Mouse (Mus musculus) hindbrain, embryonic 16.5 days (tissue): ENCODE results near the gene Galnt15. TPM values are rescaled to one million over a fixed set of nuclear protein-coding genes. Genes with fewer than 3 reads are reported as not detected.
A peak's percentile ranks its signal among the peaks of the same experiment; 100 is the strongest.

ENCODE experiments used
- ATAC-seq: fragments of 200-750 bp; cut with Nextera tagmentation; 2 replicates; pipeline ENCODE4 v1.8.0; 2017; ENCODE audit warnings: moderate TSS enrichment, moderate library complexity
- H3K27ac ChIP-seq: fragments of 300-500 bp; sonication (generic); 2 replicates; pipeline ENCODE4 v1.5.1; 2014; ENCODE audit warnings: low read depth, mild to moderate bottlenecking, control low read depth, low read length, moderate library complexity
- H3K27me3 ChIP-seq: fragments of 300-500 bp; sonication (generic); replicated peaks from 2 replicates; pipeline ENCODE4 v1.6.1; 2014; ENCODE audit warnings: low read length; ENCODE audit not compliant: control insufficient read depth, insufficient read depth
- H3K36me3 ChIP-seq: fragments of 300-500 bp; sonication (generic); 2 replicates; pipeline ENCODE4 v1.6.1; 2014; ENCODE audit warnings: mild to moderate bottlenecking, low read length, moderate library complexity, mixed read lengths; ENCODE audit not compliant: control insufficient read depth, insufficient read depth
- H3K4me1 ChIP-seq: fragments of 300-500 bp; sonication (generic); 2 replicates; pipeline ENCODE4 v1.6.1; 2014; ENCODE audit warnings: low read depth, low read length; ENCODE audit not compliant: control insufficient read depth, insufficient read depth
- H3K4me2 ChIP-seq: fragments of 300-500 bp; sonication (generic); 2 replicates; pipeline ENCODE4 v1.6.1; 2014; ENCODE audit warnings: mild to moderate bottlenecking, low read length, control low read depth, moderate library complexity
- H3K4me3 ChIP-seq: fragments of 300-500 bp; sonication (generic); 2 replicates; pipeline ENCODE4 v1.5.1; 2014; ENCODE audit warnings: mild to moderate bottlenecking, low read length, control low read depth, moderate library complexity
- H3K9ac ChIP-seq: fragments of 300-500 bp; sonication (generic); 2 replicates; pipeline ENCODE4 v1.6.1; 2014; ENCODE audit warnings: low read depth, mild to moderate bottlenecking, control low read depth, low read length, moderate library complexity
- H3K9me3 ChIP-seq: fragments of 300-500 bp; sonication (generic); 2 replicates; pipeline ENCODE4 v1.6.1; 2014; ENCODE audit warnings: mild to moderate bottlenecking, low read length, moderate library complexity; ENCODE audit not compliant: control insufficient read depth
- whole genome bisulfite sequencing: fragments of 180-500 bp; shearing (Covaris S2); extraction: QIAGEN DNeasy Blood & Tissue Kit; methylation state at CpG from one replicate; pipeline ENCODE4 v1.1.7; 2014; 5-methylcytosine and 5-hydroxymethylcytosine counted together
- polyA plus RNA-seq: library from polyadenylated mRNA; unstranded; fragments of >200 nt; fragmentation: Nextera tagmentation; extraction: Ambion mirVana; gene quantifications from 2 replicates; pipeline ENCODE4 v1.2.1, GENCODE M21; 2015

The Galnt15 gene
- polyA plus RNA-seq, 1 experiment from 2014 or later, result 1.4 TPM

- Histone ChIP-seq H3K27ac (no peak overlapping the region), H3K4me3 (no peak overlapping the region), H3K4me2 (no peak overlapping the region), H3K9ac (no peak overlapping the region), H3K9me3 (no peaks in the 10 kb centered on the region), H3K27me3 (no peaks in the 10 kb centered on the region), H3K4me1 (peaks cover 4% of the 10 kb centered on the region), H3K36me3 (no peaks in the 10 kb centered on the region)
- no peak for ATAC-seq
- WGBS, result 65% methylated on average over 6 of the region's 6 CpGs
Measured at GRCm38 (mm10) chr14:32011547-32012304, 17.1 kb upstream of the Galnt15 start.

GRCm38 (mm10) chr14:32015131-32015770, 13.5 kb upstream of the Galnt15 start:
- 0 out of 2 replicates have a peak overlapping the region, but pooled peaks have one; percentile 14 for H3K27ac ChIP-seq

GRCm38 (mm10) chr14:32016466-32016865, 12.3 kb upstream of the Galnt15 start:
- no peak overlapping the region for H3K4me3 ChIP-seq
- ATAC-seq, result peak; percentile 31; the same call in 1 of the 2 replicates
- peak overlapping the region; percentile 32 for H3K4me2 ChIP-seq
- H3K36me3 ChIP-seq, result no peaks in the 10 kb centered on the region
- H3K27ac ChIP-seq, result peak overlapping the region; percentile 69
- H3K4me1 ChIP-seq, result peaks cover 12% of the 10 kb centered on the region
- 68% methylated on average over 3 of the region's 3 CpGs for WGBS
- no peaks in the 10 kb centered on the region for H3K27me3 ChIP-seq
- H3K9ac ChIP-seq, result no peak overlapping the region
- H3K9me3 ChIP-seq, result no peaks in the 10 kb centered on the region

More at GRCm38 (mm10) chr14:32015131-32015770, 13.5 kb upstream of the Galnt15 start:
- peaks cover 12% of the 10 kb centered on the region for H3K4me1 ChIP-seq
- no peaks in the 10 kb centered on the region for H3K9me3 ChIP-seq
- H3K4me3 ChIP-seq, result no peak overlapping the region
- H3K27me3 ChIP-seq, result no peaks in the 10 kb centered on the region
- H3K9ac ChIP-seq, result no peak overlapping the region
- WGBS, result 80% methylated on average over 7 of the region's 7 CpGs
- H3K4me2 ChIP-seq, result no peak overlapping the region
- no peak for ATAC-seq
- no peaks in the 10 kb centered on the region for H3K36me3 ChIP-seq

- 3% methylated on average over 7 of the region's 7 CpGs for WGBS
- peak; percentile 94 for ATAC-seq
Measured at GRCm38 (mm10) chr14:32016921-32017320, 11.9 kb upstream of the Galnt15 start.

GRCm38 (mm10) chr14:32017448-32017847, 11.3 kb upstream of the Galnt15 start:
- no peaks in the 10 kb centered on the region for H3K9me3 ChIP-seq
- WGBS, result 39% methylated on average over 2 of the region's 2 CpGs
- H3K36me3 ChIP-seq, result no peaks in the 10 kb centered on the region
- H3K9ac ChIP-seq, result no peak overlapping the region
- no peaks in the 10 kb centered on the region for H3K27me3 ChIP-seq
- no peak; the same call in 1 of the 2 replicates for ATAC-seq
- H3K4me1 ChIP-seq, result peaks cover 12% of the 10 kb centered on the region
- H3K4me2 ChIP-seq, result peak overlapping the region; percentile 32
- no peak overlapping the region for H3K4me3 ChIP-seq
- H3K27ac ChIP-seq, result peak overlapping the region; percentile 69

More at GRCm38 (mm10) chr14:32016921-32017320, 11.9 kb upstream of the Galnt15 start:
- H3K27me3 ChIP-seq, result no peaks in the 10 kb centered on the region
- peak overlapping the region; percentile 69 for H3K27ac ChIP-seq
- H3K4me2 ChIP-seq, result peak overlapping the region; percentile 32
- H3K9ac ChIP-seq, result no peak overlapping the region
- peaks cover 12% of the 10 kb centered on the region for H3K4me1 ChIP-seq
- no peaks in the 10 kb centered on the region for H3K9me3 ChIP-seq
- no peaks in the 10 kb centered on the region for H3K36me3 ChIP-seq
- H3K4me3 ChIP-seq, result no peak overlapping the region

DNA sequence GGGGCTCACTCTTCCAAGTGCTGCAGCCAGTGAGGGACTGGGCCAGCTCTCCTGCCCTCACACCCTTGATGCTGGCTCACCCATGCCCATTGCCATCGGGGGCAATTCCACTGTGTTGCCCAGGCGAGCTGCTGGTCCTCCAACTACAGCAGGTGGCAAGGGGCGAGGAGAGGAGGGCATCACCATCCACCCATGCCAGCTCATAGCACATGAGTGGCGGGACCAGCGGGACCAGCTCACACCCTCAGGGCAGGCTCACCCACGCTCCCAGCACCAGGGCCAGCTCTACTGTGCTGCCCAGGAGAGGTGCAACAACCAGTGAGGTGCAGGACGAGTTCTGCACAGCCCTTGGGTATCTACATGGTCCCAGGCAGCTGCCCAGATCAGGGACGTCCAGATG, 9.7 kb upstream of the Galnt15 start:
- no peak for ATAC-seq
- Histone ChIP-seq H3K9me3 (no peaks in the 10 kb centered on the region), H3K27me3 (no peaks in the 10 kb centered on the region), H3K4me1 (peaks cover 12% of the 10 kb centered on the region), H3K9ac (no peak overlapping the region), H3K4me3 (no peak overlapping the region), H3K27ac (no peak overlapping the region), H3K4me2 (no peak overlapping the region), H3K36me3 (no peaks in the 10 kb centered on the region)
- WGBS, result 82% methylated on average over 8 of the region's 8 CpGs

- H3K4me3 ChIP-seq, result no peak overlapping the region
- no peak for ATAC-seq
- 73% methylated on average over 9 of the region's 9 CpGs for WGBS
- no peak overlapping the region for H3K9ac ChIP-seq
- no peaks in the 10 kb centered on the region for H3K36me3 ChIP-seq
- no peaks in the 10 kb centered on the region for H3K27me3 ChIP-seq
- H3K9me3 ChIP-seq, result no peaks in the 10 kb centered on the region
- no peak overlapping the region for H3K4me2 ChIP-seq
- no peak overlapping the region for H3K27ac ChIP-seq
- peaks cover 6% of the 10 kb centered on the region for H3K4me1 ChIP-seq
Measured at GRCm38 (mm10) chr14:32021967-32022366, 6.8 kb upstream of the Galnt15 start.

DNA sequence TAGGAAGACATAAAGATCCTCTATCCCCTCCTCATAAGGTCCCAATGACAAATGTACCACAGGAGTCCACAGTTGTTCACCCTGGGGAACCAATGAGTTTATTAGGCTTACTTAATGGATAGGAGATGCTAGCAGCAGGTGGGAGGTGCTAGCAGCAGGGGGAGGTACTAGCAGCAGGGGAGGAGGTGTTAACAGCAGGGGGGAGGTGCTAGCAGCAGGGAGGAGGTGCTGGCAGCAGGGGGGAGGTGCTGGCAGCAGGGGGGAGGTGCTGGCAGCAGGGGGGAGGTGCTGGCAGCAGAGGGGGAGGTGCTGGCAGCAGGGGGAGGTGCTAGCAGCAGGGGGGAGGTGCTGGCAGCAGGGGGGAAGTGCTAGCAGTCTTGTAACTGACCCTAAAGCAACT, 6.3 kb upstream of the Galnt15 start:
- Histone ChIP-seq H3K4me3 (no peak overlapping the region), H3K27me3 (no peaks in the 10 kb centered on the region), H3K9ac (no peak overlapping the region), H3K4me1 (peaks cover under 1% of the 10 kb centered on the region), H3K27ac (no peak overlapping the region), H3K4me2 (no peak overlapping the region), H3K9me3 (no peaks in the 10 kb centered on the region), H3K36me3 (no peaks in the 10 kb centered on the region)
- no peak for ATAC-seq

DNA sequence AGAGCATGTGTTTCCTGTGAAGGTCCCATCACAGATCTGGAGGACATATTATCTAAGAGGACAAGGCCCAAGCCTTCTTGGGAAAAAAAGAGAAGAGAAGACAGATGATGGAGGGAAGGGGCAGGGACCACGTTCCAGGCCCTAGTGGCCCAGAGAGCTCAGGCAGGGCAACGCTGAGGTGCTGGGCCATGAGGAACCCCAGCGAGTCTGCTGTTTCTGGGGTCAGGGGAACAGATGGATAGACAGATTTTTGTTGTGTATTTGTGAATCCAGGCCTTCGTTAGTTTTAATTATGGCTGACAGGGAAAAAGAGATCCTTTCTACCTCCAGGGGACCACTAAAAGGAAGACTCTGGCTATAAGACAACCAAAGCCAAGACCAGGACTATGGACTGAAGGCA, 4.9 kb upstream of the Galnt15 start:
- Histone ChIP-seq H3K4me2 (no peak overlapping the region), H3K27me3 (no peaks in the 10 kb centered on the region), H3K27ac (no peak overlapping the region), H3K9ac (no peak overlapping the region), H3K4me1 (peaks cover 5% of the 10 kb centered on the region), H3K36me3 (no peaks in the 10 kb centered on the region), H3K9me3 (no peaks in the 10 kb centered on the region), H3K4me3 (no peak overlapping the region)
- 77% methylated on average over 4 of the region's 4 CpGs for WGBS
- ATAC-seq, result no peak
